Mouse (Mus musculus): Measurements from ENCODE around the gene Tmem81. TPM values are rescaled to one million over a fixed set of nuclear protein-coding genes. Genes with fewer than 3 reads are reported as not detected.

The Tmem81 gene
- total and polyA plus RNA-seq, 2 experiments from 2014 or later: 0.38 to 0.81 TPM

- no peak for TF ChIP-seq CTCF (IDR thresholded peaks at IDR 0.05)
- no peak overlapping the region for H3K27ac ChIP-seq (ENCODE audit: low read depth, low read length)
- H3K27me3 ChIP-seq (ENCODE audit: insufficient read depth, low read length): no peaks in the 10 kb centered on the region
- DNase-seq (ENCODE audit: low spot score) (no peak), ATAC-seq (ENCODE audit: low FRiP score) (no peak)
- H3K4me1 ChIP-seq (ENCODE audit: insufficient read depth, low read length): 0 out of 2 replicates have a peak, but pooled peaks cover 4% of the 10 kb centered on the region
- H3K36me3 ChIP-seq (ENCODE audit: insufficient read depth, low read length): peaks cover 31% of the 10 kb centered on the region
- no peak overlapping the region for H3K9ac ChIP-seq (replicated peaks; ENCODE audit: low read length, poor library complexity, severe bottlenecking)
- 89% methylated on average over 19 of the region's 19 CpGs for WGBS
- no peak overlapping the region for H3K4me2 ChIP-seq (ENCODE audit: low read depth, low read length, poor library complexity, severe bottlenecking)
- no peak overlapping the region for H3K4me3 ChIP-seq (ENCODE audit: low read depth, low read length)
- H3K9me3 ChIP-seq (ENCODE audit: low read length): no peaks in the 10 kb centered on the region
Measured at GRCm38 (mm10) chr1:132528647-132529334, 22.8 kb downstream of the Tmem81 start.

DNA sequence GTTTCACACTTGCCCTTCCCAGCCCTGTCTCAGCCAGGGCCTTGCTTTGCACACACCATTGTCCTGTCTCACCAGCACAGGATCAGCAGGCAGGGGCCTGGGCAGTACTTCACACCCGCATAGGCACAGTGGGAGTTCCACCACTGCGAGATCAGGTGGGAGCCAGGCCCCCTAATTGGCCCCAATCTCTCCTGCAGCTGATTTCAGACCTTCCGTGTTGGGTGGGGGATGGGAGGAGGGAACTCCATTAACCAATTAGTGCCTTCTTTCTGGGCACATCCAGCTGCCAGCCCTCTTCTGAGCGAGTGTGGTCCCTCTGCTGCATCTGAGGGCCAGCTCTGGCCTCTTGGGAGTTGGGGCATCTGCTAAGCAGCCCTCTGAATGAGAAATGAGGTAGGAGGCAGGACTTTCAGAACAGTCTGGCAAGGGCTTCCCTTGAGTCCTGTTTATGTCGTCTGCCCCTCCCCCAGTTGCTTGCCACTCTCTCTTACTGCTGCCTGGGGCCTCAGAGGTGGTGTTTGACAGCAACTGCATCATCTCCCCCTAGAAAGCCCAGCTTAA is 24.7 kb downstream of the Tmem81 start:
- H3K4me3 ChIP-seq (ENCODE audit: low read depth, low read length): no peak overlapping the region
- DNase-seq (ENCODE audit: low spot score): peak; percentile 65
- H3K27me3 ChIP-seq (ENCODE audit: insufficient read depth, low read length): no peaks in the 10 kb centered on the region
- no peak overlapping the region for H3K4me2 ChIP-seq (ENCODE audit: low read depth, low read length, poor library complexity, severe bottlenecking)
- H3K36me3 ChIP-seq (ENCODE audit: insufficient read depth, low read length): peaks cover 25% of the 10 kb centered on the region
- no peak overlapping the region for H3K27ac ChIP-seq (ENCODE audit: low read depth, low read length)
- no peak overlapping the region for H3K9ac ChIP-seq (replicated peaks; ENCODE audit: low read length, poor library complexity, severe bottlenecking)
- 11% methylated on average over 5 of the region's 5 CpGs for WGBS
- no peak for ATAC-seq (ENCODE audit: low FRiP score)
- no peak for TF ChIP-seq CTCF (IDR thresholded peaks at IDR 0.05)
- H3K4me1 ChIP-seq (ENCODE audit: insufficient read depth, low read length): 0 out of 2 replicates have a peak, but pooled peaks cover 6% of the 10 kb centered on the region
- H3K9me3 ChIP-seq (ENCODE audit: low read length): no peaks in the 10 kb centered on the region

- no peak for DNase-seq (ENCODE audit: low spot score)
- WGBS: 70% methylated on average over 9 of the region's 9 CpGs
- H3K4me2 ChIP-seq (ENCODE audit: low read depth, low read length, poor library complexity, severe bottlenecking): no peak overlapping the region
- H3K36me3 ChIP-seq (ENCODE audit: insufficient read depth, low read length): peaks cover 24% of the 10 kb centered on the region
- H3K4me1 ChIP-seq (ENCODE audit: insufficient read depth, low read length): 0 out of 2 replicates have a peak, but pooled peaks cover 6% of the 10 kb centered on the region
- no peak overlapping the region for H3K27ac ChIP-seq (ENCODE audit: low read depth, low read length)
- no peak for ATAC-seq (ENCODE audit: low FRiP score)
- H3K9me3 ChIP-seq (ENCODE audit: low read length): no peaks in the 10 kb centered on the region
- TF ChIP-seq CTCF (IDR thresholded peaks at IDR 0.05): no peak
- H3K27me3 ChIP-seq (ENCODE audit: insufficient read depth, low read length): no peaks in the 10 kb centered on the region
- H3K4me3 ChIP-seq (ENCODE audit: low read depth, low read length): no peak overlapping the region
- H3K9ac ChIP-seq (replicated peaks; ENCODE audit: low read length, poor library complexity, severe bottlenecking): no peak overlapping the region
Measured at GRCm38 (mm10) chr1:132532521-132532920, 26.5 kb downstream of the Tmem81 start.

DNA sequence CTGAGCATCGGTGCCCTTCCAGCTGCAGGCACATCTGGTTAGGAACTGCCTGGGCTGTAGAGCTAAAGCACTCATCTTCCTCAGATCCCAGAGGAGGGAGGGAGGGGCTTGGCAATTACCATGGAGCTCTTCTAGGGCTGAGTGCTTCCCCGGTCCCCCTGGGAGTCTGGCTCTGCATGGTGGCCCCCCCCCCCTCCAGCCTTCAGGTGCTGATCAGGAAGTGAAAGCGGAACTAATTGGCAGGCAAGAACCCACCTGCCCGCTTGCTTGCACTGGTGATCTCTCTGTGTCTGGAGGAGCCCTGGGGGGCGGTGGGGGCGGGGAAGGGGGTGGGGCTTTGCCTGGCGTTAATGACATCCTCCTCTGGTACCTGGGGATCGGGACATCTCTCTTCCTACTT is 27.8 kb downstream of the Tmem81 start:
- no peaks in the 10 kb centered on the region for H3K27me3 ChIP-seq (ENCODE audit: insufficient read depth, low read length)
- no peaks in the 10 kb centered on the region for H3K9me3 ChIP-seq (ENCODE audit: low read length)
- ATAC-seq (ENCODE audit: low FRiP score) (no peak), DNase-seq (ENCODE audit: low spot score) (no peak)
- TF ChIP-seq CTCF (IDR thresholded peaks at IDR 0.05): no peak
- 6% methylated on average over 8 of the region's 8 CpGs for WGBS
- H3K36me3 ChIP-seq (ENCODE audit: insufficient read depth, low read length): peaks cover 12% of the 10 kb centered on the region; the same call in 1 of the 2 replicates
- no peak overlapping the region for H3K9ac ChIP-seq (replicated peaks; ENCODE audit: low read length, poor library complexity, severe bottlenecking)
- H3K4me2 ChIP-seq (ENCODE audit: low read depth, low read length, poor library complexity, severe bottlenecking): no peak overlapping the region
- no peak overlapping the region for H3K4me3 ChIP-seq (ENCODE audit: low read depth, low read length)
- H3K4me1 ChIP-seq (ENCODE audit: insufficient read depth, low read length): 0 out of 2 replicates have a peak, but pooled peaks cover 6% of the 10 kb centered on the region
- H3K27ac ChIP-seq (ENCODE audit: low read depth, low read length): no peak overlapping the region

DNA sequence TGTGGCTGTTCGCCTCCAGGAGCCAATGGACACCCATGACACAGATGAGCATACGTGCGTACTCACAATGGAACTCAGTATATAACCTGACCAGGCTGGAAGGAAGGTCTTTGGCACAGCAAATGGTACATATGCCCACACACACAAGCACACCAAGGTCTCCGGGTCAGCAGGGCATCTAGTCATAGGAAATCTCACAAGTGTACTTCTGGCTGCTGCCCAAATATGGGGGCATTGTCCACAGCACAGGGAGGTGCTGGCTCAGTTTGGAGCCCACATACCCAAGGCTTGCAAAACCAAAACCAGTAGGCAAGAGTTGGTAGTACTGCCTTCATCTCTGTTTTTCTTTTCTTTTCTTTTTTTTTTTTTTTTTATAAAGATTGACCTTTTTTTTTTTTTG is 29.5 kb downstream of the Tmem81 start:
- 93% methylated on average over 4 of the region's 4 CpGs for WGBS
- H3K4me1 ChIP-seq (ENCODE audit: insufficient read depth, low read length): peaks cover 10% of the 10 kb centered on the region; the same call in 1 of the 2 replicates
- TF ChIP-seq CTCF (IDR thresholded peaks at IDR 0.05): no peak
- no peak overlapping the region for H3K27ac ChIP-seq (ENCODE audit: low read depth, low read length)
- peaks cover 11% of the 10 kb centered on the region; the same call in 1 of the 2 replicates for H3K36me3 ChIP-seq (ENCODE audit: insufficient read depth, low read length)
- ATAC-seq (ENCODE audit: low FRiP score) (no peak), DNase-seq (ENCODE audit: low spot score) (no peak)
- no peak overlapping the region for H3K4me3 ChIP-seq (ENCODE audit: low read depth, low read length)
- H3K9ac ChIP-seq (replicated peaks; ENCODE audit: low read length, poor library complexity, severe bottlenecking): no peak overlapping the region
- no peaks in the 10 kb centered on the region for H3K27me3 ChIP-seq (ENCODE audit: insufficient read depth, low read length)
- no peaks in the 10 kb centered on the region for H3K9me3 ChIP-seq (ENCODE audit: low read length)
- no peak overlapping the region for H3K4me2 ChIP-seq (ENCODE audit: low read depth, low read length, poor library complexity, severe bottlenecking)

GRCm38 (mm10) chr1:132536416-132536815 is 30.4 kb downstream of the Tmem81 start:
- 60% methylated on average over 3 of the region's 3 CpGs for WGBS
- Histone ChIP-seq H3K27me3 (ENCODE audit: insufficient read depth, low read length) (no peaks in the 10 kb centered on the region), H3K4me2 (ENCODE audit: low read depth, low read length, poor library complexity, severe bottlenecking) (no peak overlapping the region), H3K27ac (ENCODE audit: low read depth, low read length) (no peak overlapping the region), H3K4me3 (ENCODE audit: low read depth, low read length) (no peak overlapping the region), H3K9me3 (ENCODE audit: low read length) (no peaks in the 10 kb centered on the region), H3K36me3 (ENCODE audit: insufficient read depth, low read length) (peaks cover 11% of the 10 kb centered on the region; the same call in 1 of the 2 replicates), H3K4me1 (ENCODE audit: insufficient read depth, low read length) (peaks cover 13% of the 10 kb centered on the region), H3K9ac (replicated peaks; ENCODE audit: low read length, poor library complexity, severe bottlenecking) (no peak overlapping the region)
- DNase-seq (ENCODE audit: low spot score) (no peak), ATAC-seq (ENCODE audit: low FRiP score) (no peak)
- no peak for TF ChIP-seq CTCF (IDR thresholded peaks at IDR 0.05)
